Mouse (Mus musculus) lung, adult 2 months (tissue): ENCODE results near the gene Cyth1. TPM values are rescaled to one million over a fixed set of nuclear protein-coding genes. Genes with fewer than 3 reads are reported as not detected.

Source experiments
- DNase-seq: peaks from one replicate; pipeline ENCODE4 v3.0.0; 2022
- H3K4me1 ChIP-seq: fragments of 200-500 bp; 2 replicates; pipeline ENCODE4 v1.6.1; 2011; ENCODE audit warnings: low read length; ENCODE audit not compliant: control insufficient read depth, insufficient read depth
- H3K4me3 ChIP-seq: fragments of 200-500 bp; replicated peaks from 2 replicates; pipeline ENCODE3; 2011; ENCODE audit warnings: low read depth, mild to moderate bottlenecking, control low read depth, low read length; ENCODE audit errors: extremely low read depth
- CTCF ChIP-seq: fragments of 200-500 bp; IDR thresholded peaks from 2 replicates; pipeline ENCODE4 v1.5.1; 2011; ENCODE audit warnings: mild to moderate bottlenecking, low read length, control low read depth; ENCODE audit not compliant: insufficient read depth
- POLR2A ChIP-seq: fragments of 200-500 bp; IDR thresholded peaks from 2 replicates; pipeline ENCODE4 v1.6.1; 2011; ENCODE audit warnings: low read depth, mild to moderate bottlenecking, control low read depth, low read length, borderline replicate concordance; ENCODE audit errors: extremely low read depth
- WGBS: fragments of 180-500 bp; shearing (Covaris S2); methylation state at CpG from one replicate; pipeline ENCODE4 v1.1.7; 2018; 5-methylcytosine and 5-hydroxymethylcytosine counted together
- polyA plus RNA-seq: library from polyadenylated mRNA; depleted of rRNA; stranded (reverse); fragments of >200 nt; gene quantifications from 2 replicates; pipeline ENCODE4 v1.2.3, GENCODE M21; 2012

The Cyth1 gene
- polyA plus RNA-seq, 1 experiment, result 23.1 TPM

DNA sequence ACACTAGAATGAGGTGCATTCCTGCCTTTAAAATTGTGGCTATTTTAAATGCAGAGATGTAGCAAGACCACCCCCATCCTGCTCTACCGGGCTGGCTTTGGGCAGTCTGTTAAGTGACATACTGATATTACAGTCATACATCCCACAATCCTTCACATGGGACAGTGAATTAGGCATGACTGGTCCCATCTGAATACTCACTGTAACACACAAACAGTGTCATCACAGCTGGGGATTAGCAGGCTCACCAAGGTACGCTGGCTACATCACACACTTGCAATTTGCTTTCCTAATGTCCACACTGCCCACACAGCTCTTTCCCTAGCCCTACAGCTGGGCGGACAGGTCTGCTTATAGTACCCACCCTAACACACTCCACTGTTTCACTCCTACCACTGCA lies 31.8 kb upstream of the Cyth1 start:
- TF ChIP-seq CTCF (no peak), POLR2A (no peak)
- Histone ChIP-seq H3K4me3 (no peak overlapping the region), H3K4me1 (no peaks in the 10 kb centered on the region)
- no peak for DNase-seq
- 85% methylated on average over 3 of the region's 3 CpGs for WGBS

DNA sequence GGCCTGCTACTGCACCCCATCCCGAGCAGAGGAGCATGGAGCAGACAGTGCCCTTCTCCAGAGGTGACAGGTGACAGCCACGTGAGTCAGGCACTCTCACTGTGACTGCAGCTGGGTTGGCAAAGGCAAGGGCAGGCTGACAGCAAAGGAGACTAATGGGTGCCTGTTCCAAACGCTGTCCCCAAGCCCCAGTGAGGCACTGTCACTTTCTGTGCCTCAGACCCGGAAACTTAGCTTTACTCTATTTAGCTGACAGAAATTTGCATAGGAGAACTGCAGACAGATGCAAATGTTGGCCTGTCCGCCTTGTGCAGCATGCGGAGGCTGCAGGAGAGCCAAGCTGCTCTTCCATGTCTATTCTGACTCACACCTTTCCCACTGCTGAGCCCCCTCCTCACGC lies 27.9 kb upstream of the Cyth1 start:
- Histone ChIP-seq H3K4me1 (no peaks in the 10 kb centered on the region), H3K4me3 (no peak overlapping the region)
- 84% methylated on average over 7 of the region's 7 CpGs for WGBS
- no peak for DNase-seq
- no peak for TF ChIP-seq POLR2A
- TF ChIP-seq CTCF, result no peak

DNA sequence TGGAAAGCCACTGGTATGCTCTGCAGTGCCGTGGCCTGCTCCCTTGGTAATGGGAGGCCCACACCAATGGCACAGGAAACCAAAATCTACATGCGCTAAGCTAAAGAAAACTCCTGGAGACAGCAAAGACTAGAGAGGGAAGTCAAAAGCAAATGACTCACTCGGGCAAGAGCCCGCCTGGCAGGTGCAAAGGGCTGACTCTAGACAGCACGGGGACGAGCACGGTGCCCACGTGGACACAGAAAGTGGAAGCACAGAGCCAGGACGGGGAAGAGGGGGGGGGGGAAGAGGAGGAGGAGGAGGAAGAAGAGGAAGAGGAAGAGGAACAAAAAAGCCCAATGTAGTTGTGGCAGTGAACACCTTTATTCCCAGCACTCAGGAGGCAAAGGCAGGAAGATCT lies 26.7 kb upstream of the Cyth1 start:
- Histone ChIP-seq H3K4me3 (no peak overlapping the region), H3K4me1 (no peaks in the 10 kb centered on the region)
- no peak for TF ChIP-seq CTCF
- TF ChIP-seq POLR2A, result no peak
- 85% methylated on average over 9 of the region's 9 CpGs for WGBS
- no peak for DNase-seq

DNA sequence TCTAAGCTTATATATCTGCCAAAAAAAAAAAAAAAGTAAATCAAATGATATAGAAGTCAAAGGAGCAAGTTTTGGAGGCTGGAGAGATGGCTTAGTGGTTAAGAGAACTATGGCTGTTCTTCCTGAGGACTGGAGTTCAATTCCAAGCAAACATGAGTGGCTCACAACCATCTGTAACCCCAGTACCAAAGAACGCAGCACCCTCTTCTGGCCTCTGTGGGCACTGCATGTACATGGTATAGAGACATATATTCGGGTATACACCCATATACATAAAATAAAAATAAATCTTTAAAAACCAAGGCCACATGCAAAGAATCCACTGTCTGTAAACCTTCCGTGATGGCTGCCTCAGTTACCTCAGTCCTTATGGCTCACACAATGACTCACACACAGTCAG lies 21.4 kb upstream of the Cyth1 start:
- H3K4me3 ChIP-seq, result no peak overlapping the region
- WGBS, result 95% methylated on average over 3 of the region's 3 CpGs
- TF ChIP-seq POLR2A (no peak), CTCF (0 out of 2 replicates have a peak, but pooled peaks have one; percentile 4)
- H3K4me1 ChIP-seq, result no peaks in the 10 kb centered on the region
- no peak for DNase-seq

DNA sequence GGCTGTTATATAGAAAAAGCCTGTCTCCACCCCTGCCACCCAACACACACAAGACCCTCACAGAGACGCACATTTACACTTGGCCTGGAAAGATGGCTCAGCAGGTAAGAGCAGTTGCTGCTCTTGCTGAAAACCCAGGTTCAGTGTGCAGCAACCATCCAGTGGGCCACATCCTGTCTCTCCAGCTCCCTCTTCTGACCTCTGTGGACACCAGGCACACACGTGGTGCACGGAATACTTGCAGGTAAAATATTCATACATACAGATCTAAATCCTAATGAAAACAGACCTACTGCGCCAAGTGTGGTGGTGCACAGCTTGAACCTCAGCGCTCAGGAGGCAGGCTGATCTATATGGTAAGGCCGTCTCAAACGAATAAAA lies 18.3 kb upstream of the Cyth1 start:
- Histone ChIP-seq H3K4me3 (no peak overlapping the region), H3K4me1 (no peaks in the 10 kb centered on the region)
- TF ChIP-seq POLR2A, result no peak
- TF ChIP-seq CTCF, result peak; percentile 23; the same call in 1 of the 2 replicates
- 83% methylated on average over 7 of the region's 7 CpGs for WGBS
- DNase-seq, result no peak

DNA sequence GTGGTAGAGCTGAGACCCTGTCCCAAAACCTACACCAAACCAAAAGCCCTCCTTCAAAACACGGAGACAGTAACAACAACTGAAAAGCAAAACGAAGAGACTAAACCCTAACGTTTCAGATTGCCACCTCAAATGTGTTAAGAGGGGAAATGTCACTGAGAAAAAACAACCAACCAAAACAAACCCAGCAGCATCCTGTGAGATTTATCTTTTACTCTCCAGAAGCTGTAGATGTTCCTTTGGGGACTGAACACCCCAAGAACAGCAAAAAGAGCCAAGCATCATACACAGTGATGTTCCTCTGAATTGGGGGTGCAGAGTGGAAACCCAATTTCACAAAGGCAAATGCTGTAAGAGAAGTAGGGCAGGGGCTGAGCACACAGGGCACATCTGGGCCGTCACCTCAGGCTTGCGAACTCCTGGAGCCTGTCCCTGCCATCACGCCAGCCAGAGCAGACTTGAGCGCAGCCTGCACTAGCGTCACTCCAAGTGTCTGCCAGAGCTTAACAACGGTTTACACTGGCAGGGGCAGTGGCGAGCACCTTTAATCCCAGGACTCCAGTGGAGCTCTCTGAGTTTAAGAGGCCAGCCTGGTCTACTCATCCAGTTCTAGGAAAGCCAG lies 17.8 kb upstream of the Cyth1 start:
- no peaks in the 10 kb centered on the region for H3K4me1 ChIP-seq
- DNase-seq, result no peak
- 82% methylated on average over 10 of the region's 10 CpGs for WGBS

DNA sequence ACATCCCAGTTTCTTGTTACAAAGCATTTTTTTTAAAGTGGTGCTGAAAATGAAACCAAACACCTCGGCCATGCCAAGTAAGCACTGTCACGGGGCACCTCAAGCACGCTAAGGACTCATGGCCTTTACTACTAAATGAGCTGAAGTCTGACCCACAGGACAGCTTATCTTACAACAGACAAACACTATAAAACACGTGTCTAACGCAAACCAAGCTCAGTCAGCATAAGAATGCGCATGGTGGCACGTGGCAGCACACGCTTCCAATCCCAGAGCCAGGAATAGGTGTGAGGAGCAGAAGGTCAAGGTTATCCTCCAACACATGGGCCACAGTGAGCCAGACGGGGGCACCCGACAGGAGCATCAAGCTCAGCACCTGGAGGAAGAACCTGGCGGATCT lies 17.2 kb upstream of the Cyth1 start:
- DNase-seq, result no peak
- H3K4me3 ChIP-seq, result no peak overlapping the region
- WGBS, result 76% methylated on average over 11 of the region's 11 CpGs
- no peak for TF ChIP-seq POLR2A
- no peak for TF ChIP-seq CTCF
- H3K4me1 ChIP-seq, result no peaks in the 10 kb centered on the region

More for the DNA sequence above, 17.8 kb upstream of the Cyth1 start:
- H3K4me3 ChIP-seq, result no peak overlapping the region
- no peak for TF ChIP-seq POLR2A

DNA sequence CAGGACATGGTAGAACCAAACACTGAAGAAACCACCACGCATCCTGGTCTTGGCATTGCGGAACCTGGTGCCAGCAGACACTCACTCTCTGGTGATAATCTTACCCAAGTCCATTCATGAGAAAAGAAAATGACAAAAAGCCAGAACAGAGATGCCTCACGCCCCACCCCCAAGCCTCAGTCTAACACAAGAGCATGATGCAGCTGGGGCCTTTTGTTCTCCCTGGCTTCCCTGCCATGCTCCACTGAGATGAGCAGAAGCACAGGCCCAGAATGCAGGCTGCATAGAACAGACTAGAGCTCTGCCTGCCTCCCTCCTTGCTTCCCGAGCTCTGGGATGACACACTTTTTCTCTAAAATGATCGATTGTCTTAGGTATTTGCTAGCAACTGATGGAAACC lies 14.8 kb upstream of the Cyth1 start:
- no peak for DNase-seq
- 94% methylated on average over 5 of the region's 5 CpGs for WGBS
- no peak for TF ChIP-seq POLR2A
- no peak for TF ChIP-seq CTCF

DNA sequence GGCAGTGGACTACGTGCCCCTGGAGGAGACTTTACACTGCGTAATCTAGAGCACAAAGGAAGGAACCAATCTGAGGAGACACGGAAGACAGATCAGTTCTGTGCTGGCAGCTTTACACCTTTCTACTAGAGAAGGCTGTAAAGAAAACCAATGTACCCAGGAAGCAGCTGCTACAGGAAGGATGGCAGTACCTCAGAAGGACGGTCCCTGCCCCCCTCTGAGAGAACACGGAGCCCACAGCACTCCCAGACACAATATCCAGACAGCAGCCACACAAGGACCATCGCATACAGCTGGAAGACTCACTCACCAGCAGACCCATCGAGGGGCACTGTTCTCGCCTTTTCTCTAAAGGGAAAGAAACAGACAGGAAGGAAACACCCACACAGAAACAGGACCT lies 11.7 kb upstream of the Cyth1 start:
- no peaks in the 10 kb centered on the region; the same call in 1 of the 2 replicates for H3K4me1 ChIP-seq
- 58% methylated on average over 8 of the region's 8 CpGs for WGBS
- H3K4me3 ChIP-seq, result no peak overlapping the region
- no peak for DNase-seq
- TF ChIP-seq POLR2A, result no peak
- TF ChIP-seq CTCF, result no peak

More for the DNA sequence above, 14.8 kb upstream of the Cyth1 start:
- Histone ChIP-seq H3K4me3 (no peak overlapping the region), H3K4me1 (no peaks in the 10 kb centered on the region)

DNA sequence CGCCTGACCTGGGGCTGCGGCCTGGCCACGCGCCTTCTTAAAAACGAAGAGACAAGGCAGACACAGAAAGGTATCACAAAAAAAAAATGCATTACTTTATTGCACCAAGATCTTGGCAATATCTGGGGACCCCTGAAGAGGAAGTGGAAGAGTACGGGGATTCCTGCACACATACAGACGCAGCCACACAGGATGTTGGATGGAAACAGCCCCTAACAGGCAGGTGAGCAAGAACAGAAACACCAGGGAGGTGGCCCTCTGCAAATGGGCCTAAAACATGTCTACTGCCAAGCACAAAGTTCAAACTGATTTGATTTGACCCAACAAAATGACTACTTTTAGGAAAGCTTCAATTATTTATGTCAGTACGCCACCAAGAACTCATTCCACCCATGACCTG lies 11.2 kb upstream of the Cyth1 start:
- WGBS, result 93% methylated on average over 8 of the region's 8 CpGs
- TF ChIP-seq CTCF (no peak), POLR2A (no peak)
- DNase-seq, result no peak
- peaks cover 4% of the 10 kb centered on the region for H3K4me1 ChIP-seq
- H3K4me3 ChIP-seq, result no peak overlapping the region

DNA sequence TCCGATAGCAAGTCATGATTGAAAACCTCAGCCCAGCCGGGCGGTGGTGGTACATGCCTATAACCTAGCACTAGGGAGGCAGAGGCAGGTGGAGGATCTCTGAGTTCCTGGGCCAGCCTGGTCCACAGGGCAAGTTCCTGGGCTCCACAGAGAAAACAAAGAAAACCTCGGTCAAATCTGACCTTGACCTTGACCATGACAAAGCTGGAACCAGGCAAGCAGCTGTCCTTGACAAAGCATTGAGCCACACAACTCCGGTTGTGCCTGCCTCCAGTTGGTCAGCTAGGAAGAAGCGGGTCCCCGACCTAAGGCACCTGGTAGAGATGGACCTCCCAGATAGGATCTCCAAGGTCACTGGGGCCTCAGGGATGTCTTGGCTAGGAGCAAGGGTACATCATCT lies 8.0 kb upstream of the Cyth1 start:
- no peak for DNase-seq
- H3K4me3 ChIP-seq, result no peak overlapping the region
- TF ChIP-seq POLR2A (no peak), CTCF (no peak)
- H3K4me1 ChIP-seq, result peaks cover 15% of the 10 kb centered on the region
- WGBS, result 82% methylated on average over 7 of the region's 7 CpGs
